Mouse (Mus musculus) embryonic facial prominence, embryonic 11.5 days (tissue): Measurements from ENCODE around the gene Tapbpl. TPM values are rescaled to one million over a fixed set of nuclear protein-coding genes. Genes with fewer than 3 reads are reported as not detected.
"Not testable (repeated sequence)": the region's sequence is repeated elsewhere in the genome, so short reads cannot be mapped to it uniquely, and the experiment has no call there.

Experiments used
- ATAC-seq: fragments of 200-750 bp; cut with Nextera tagmentation; replicated peaks from 2 replicates; pipeline ENCODE4 v1.8.0; 2017; ENCODE audit warnings: low read depth; ENCODE audit not compliant: insufficient number of reproducible peaks, low FRiP score, low TSS enrichment
- DNase-seq: peaks from one replicate; pipeline ENCODE4 v3.0.0-alpha.2; 2015; ENCODE audit warnings: low spot score
- H3K27ac ChIP-seq: fragments of 300-500 bp; sonication (generic); replicated peaks from 2 replicates; pipeline ENCODE4 v1.5.1; 2014; ENCODE audit warnings: mild to moderate bottlenecking, low read depth, low read length, control low read depth
- H3K27me3 ChIP-seq: fragments of 300-500 bp; sonication (generic); 2 replicates; pipeline ENCODE4 v1.6.1; 2014; ENCODE audit warnings: mild to moderate bottlenecking, low read length, moderate library complexity, mixed read lengths; ENCODE audit not compliant: control insufficient read depth, insufficient read depth
- H3K36me3 ChIP-seq: fragments of 300-500 bp; sonication (generic); replicated peaks from 2 replicates; pipeline ENCODE4 v1.6.1; 2014; ENCODE audit warnings: low read depth, mild to moderate bottlenecking, low read length, moderate library complexity, mixed read lengths; ENCODE audit not compliant: control insufficient read depth, insufficient read depth
- H3K4me1 ChIP-seq: fragments of 300-500 bp; sonication (generic); 2 replicates; pipeline ENCODE4 v1.6.1; 2014; ENCODE audit warnings: low read length, mixed read lengths; ENCODE audit not compliant: control insufficient read depth, insufficient read depth
- H3K4me2 ChIP-seq: fragments of 300-500 bp; sonication (generic); 2 replicates; pipeline ENCODE4 v1.6.1; 2014; ENCODE audit warnings: low read depth, mild to moderate bottlenecking, control low read depth, low read length, moderate library complexity
- H3K4me3 ChIP-seq: fragments of 300-500 bp; sonication (generic); 2 replicates; pipeline ENCODE4 v1.5.1; 2014; ENCODE audit warnings: low read depth, low read length, control low read depth
- H3K9ac ChIP-seq: fragments of 300-500 bp; sonication (generic); replicated peaks from 2 replicates; pipeline ENCODE4 v1.6.1; 2014; ENCODE audit warnings: mild to moderate bottlenecking, control low read depth, low read length
- H3K9me3 ChIP-seq: fragments of 300-500 bp; sonication (generic); replicated peaks from 2 replicates; pipeline ENCODE4 v1.6.1; 2016; ENCODE audit warnings: mild to moderate bottlenecking, low read length, inconsistent platforms, mixed read lengths; ENCODE audit not compliant: control insufficient read depth
- whole genome bisulfite sequencing: fragments of 180-500 bp; shearing (Covaris S2); extraction: QIAGEN DNeasy Blood & Tissue Kit; methylation state at CpG from one replicate; pipeline ENCODE4 v1.1.7; 2014; 5-methylcytosine and 5-hydroxymethylcytosine counted together
- polyA plus RNA-seq: library from polyadenylated mRNA; unstranded; fragments of >200 nt; fragmentation: Nextera tagmentation; extraction: Ambion mirVana; gene quantifications from 2 replicates; pipeline ENCODE4 v1.2.1, GENCODE M21; 2014

The Tapbpl gene
- polyA plus RNA-seq, 1 experiment from 2014 or later: 1.0 TPM

- not testable (repeated sequence) for ATAC-seq, H3K4me1 ChIP-seq, H3K4me2 ChIP-seq, H3K9ac ChIP-seq, H3K27ac ChIP-seq, H3K4me3 ChIP-seq, H3K36me3 ChIP-seq, DNase-seq, H3K9me3 ChIP-seq, H3K27me3 ChIP-seq
- WGBS: 65% methylated on average over 6 of the region's 6 CpGs
Observed at GRCm38 (mm10) chr6:125266600-125266999, 34.9 kb upstream of the Tapbpl start.

- Histone ChIP-seq H3K4me1 (no peaks in the 10 kb centered on the region), H3K9me3 (no peaks in the 10 kb centered on the region), H3K36me3 (no peaks in the 10 kb centered on the region), H3K9ac (no peak overlapping the region), H3K4me2 (no peak overlapping the region), H3K4me3 (no peak overlapping the region), H3K27ac (no peak overlapping the region), H3K27me3 (no peaks in the 10 kb centered on the region)
- 73% methylated on average over 13 of the region's 13 CpGs for WGBS
- ATAC-seq (no peak), DNase-seq (no peak)
Observed at GRCm38 (mm10) chr6:125266091-125266490, 34.4 kb upstream of the Tapbpl start.

GRCm38 (mm10) chr6:125265239-125265638 is 33.6 kb upstream of the Tapbpl start:
- Histone ChIP-seq H3K4me1 (no peaks in the 10 kb centered on the region), H3K9ac (no peak overlapping the region), H3K4me2 (no peak overlapping the region), H3K27me3 (no peaks in the 10 kb centered on the region), H3K9me3 (no peaks in the 10 kb centered on the region), H3K36me3 (no peaks in the 10 kb centered on the region), H3K27ac (no peak overlapping the region), H3K4me3 (no peak overlapping the region)
- DNase-seq (no peak), ATAC-seq (no peak)
- WGBS: 63% methylated on average over 10 of the region's 10 CpGs

- H3K9ac ChIP-seq: no peak overlapping the region
- H3K4me2 ChIP-seq: no peak overlapping the region
- no peaks in the 10 kb centered on the region for H3K4me1 ChIP-seq
- ATAC-seq: no peak
- no peak overlapping the region for H3K4me3 ChIP-seq
- no peaks in the 10 kb centered on the region for H3K9me3 ChIP-seq
- H3K27me3 ChIP-seq: no peaks in the 10 kb centered on the region
- no peak overlapping the region for H3K27ac ChIP-seq
- H3K36me3 ChIP-seq: no peaks in the 10 kb centered on the region
- no peak for DNase-seq
- WGBS: 85% methylated on average over 9 of the region's 9 CpGs
Observed at GRCm38 (mm10) chr6:125264219-125264618, 32.6 kb upstream of the Tapbpl start.

- Histone ChIP-seq H3K27me3 (no peaks in the 10 kb centered on the region), H3K4me2 (no peak overlapping the region), H3K36me3 (no peaks in the 10 kb centered on the region), H3K9ac (no peak overlapping the region), H3K9me3 (no peaks in the 10 kb centered on the region), H3K27ac (no peak overlapping the region), H3K4me3 (no peak overlapping the region), H3K4me1 (no peaks in the 10 kb centered on the region)
- no peak for DNase-seq
- WGBS: 80% methylated on average over 10 of the region's 10 CpGs
- no peak for ATAC-seq
Observed at GRCm38 (mm10) chr6:125260006-125260555, 28.4 kb upstream of the Tapbpl start.

- H3K4me1 ChIP-seq: no peaks in the 10 kb centered on the region
- H3K9me3 ChIP-seq: no peaks in the 10 kb centered on the region
- 76% methylated on average over 8 of the region's 8 CpGs for WGBS
- no peak overlapping the region for H3K27ac ChIP-seq
- H3K27me3 ChIP-seq: no peaks in the 10 kb centered on the region
- no peak overlapping the region for H3K4me3 ChIP-seq
- H3K4me2 ChIP-seq: no peak overlapping the region
- no peaks in the 10 kb centered on the region for H3K36me3 ChIP-seq
- no peak overlapping the region for H3K9ac ChIP-seq
- ATAC-seq (no peak), DNase-seq (no peak)
Observed at GRCm38 (mm10) chr6:125256222-125256966, 24.7 kb upstream of the Tapbpl start.

- no peak overlapping the region for H3K9ac ChIP-seq
- H3K4me1 ChIP-seq: no peaks in the 10 kb centered on the region
- H3K4me3 ChIP-seq: no peak overlapping the region
- ATAC-seq (no peak), DNase-seq (no peak)
- no peaks in the 10 kb centered on the region for H3K9me3 ChIP-seq
- H3K36me3 ChIP-seq: no peaks in the 10 kb centered on the region
- no peak overlapping the region for H3K4me2 ChIP-seq
- H3K27me3 ChIP-seq: no peaks in the 10 kb centered on the region
- no peak overlapping the region for H3K27ac ChIP-seq
- WGBS: 85% methylated on average over 7 of the region's 7 CpGs
Observed at GRCm38 (mm10) chr6:125255516-125256044, 23.9 kb upstream of the Tapbpl start.
